Mouse (Mus musculus): ENCODE results near the gene Naa30.

- TF ChIP-seq POLR2A (IDR thresholded peaks at IDR 0.05; ENCODE audit: insufficient read depth, low read depth, low read length) (no peak), CTCF (IDR thresholded peaks at IDR 0.05; ENCODE audit: insufficient read depth, low read depth, low read length) (no peak)
These were observed 16.5 kb upstream of the Naa30 start for GRCm38 (mm10) chr14:49155572-49155971.
